Mouse (Mus musculus) kidney, adult 2 months (tissue): ENCODE measurements around the gene Abcg3.

ENCODE experiments used
- CTCF ChIP-seq: fragments of 200-500 bp; conservative IDR thresholded peaks from 2 replicates; pipeline ENCODE4 v1.5.1; 2011; ENCODE audit warnings: low read depth, mild to moderate bottlenecking, control low read depth, low read length, moderate library complexity, mixed read lengths; ENCODE audit not compliant: insufficient read depth, insufficient read length
- POLR2A ChIP-seq: fragments of 200-500 bp; IDR thresholded peaks from one replicate; pipeline ENCODE4 v1.6.1; 2011; ENCODE audit warnings: low read depth, low read length, control low read depth

DNA sequence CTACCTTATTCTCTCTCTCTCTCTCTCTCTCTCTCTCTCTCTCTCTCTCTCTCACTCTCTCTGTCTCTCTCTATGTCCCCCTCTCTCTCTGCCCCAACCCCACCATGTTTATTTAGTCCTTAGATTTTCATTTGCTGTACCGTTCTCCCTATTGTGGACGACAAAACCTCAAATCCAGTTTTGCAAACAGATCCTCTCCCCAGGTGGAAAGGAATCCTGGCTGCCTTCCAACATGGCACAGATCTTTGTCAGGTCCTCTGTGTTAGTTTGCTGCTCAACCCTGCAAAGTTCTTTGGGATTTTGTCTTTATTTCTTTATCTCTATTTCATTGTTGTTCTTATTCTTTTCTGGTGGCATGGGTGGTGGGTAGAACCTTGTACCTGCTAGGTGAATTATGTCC lies 6.9 kb upstream of the Abcg3 start:
- TF ChIP-seq POLR2A = no peak
- TF ChIP-seq CTCF = no peak
